Mouse (Mus musculus): ENCODE results near the gene Zfp472.

Zfp472 gene

GRCm38 (mm10) chr17:32965623-32966290 is at the start of gene Zfp472:
Gene Zfp472, plus strand, starts transcription at chr17:32965814.
- peak; percentile 94 for DNase-seq (ENCODE audit: low read depth)

GRCm38 (mm10) chr17:32916075-32916474 is 49.5 kb upstream of the Zfp472 start:
- DNase-seq (ENCODE audit: low read depth), result no peak

DNA sequence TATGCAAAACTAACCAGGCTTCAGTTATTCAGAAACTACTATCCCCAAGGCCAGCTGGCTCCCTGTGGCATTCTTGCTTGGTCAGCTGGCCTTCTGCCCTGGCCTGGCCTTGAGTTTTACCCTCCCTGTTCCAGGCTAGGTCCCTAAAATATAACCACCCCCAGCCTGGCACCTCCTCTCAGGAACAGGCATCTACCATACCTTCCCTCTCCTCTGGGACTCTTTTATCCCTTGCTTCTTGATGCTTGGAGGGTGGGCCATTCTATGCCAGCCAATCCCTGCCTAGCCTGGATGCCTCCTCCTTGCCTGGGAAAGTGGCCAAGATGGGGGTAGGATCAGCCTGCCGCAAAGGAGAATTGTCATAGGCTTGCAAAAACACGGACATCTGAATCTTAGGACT is 48.5 kb upstream of the Zfp472 start, which contains the start of gene Cyp4f14:
TSS of gene Cyp4f14 (minus strand) at position 212 of the 400 bp plus-strand sequence.
- no peak for DNase-seq (ENCODE audit: low read depth)

DNA sequence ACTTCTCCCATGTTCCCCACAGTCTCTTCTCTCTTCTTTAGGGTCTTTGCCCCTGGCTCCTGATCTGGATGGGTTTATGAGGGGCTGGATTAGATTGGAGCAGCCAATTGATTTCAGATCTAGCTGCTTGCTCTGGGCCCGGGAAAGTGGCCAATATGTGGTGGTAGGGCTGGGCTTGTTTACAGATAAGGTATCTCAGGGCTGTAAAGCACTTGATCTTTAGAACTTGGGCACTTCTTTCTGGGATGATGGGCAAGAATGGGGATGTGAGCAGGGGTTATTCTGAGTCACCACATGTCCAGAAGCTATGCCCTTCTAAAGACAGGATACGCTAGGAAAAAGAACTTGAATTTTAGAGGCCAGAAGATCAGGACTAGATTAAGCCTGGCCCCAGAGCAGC is 46.5 kb upstream of the Zfp472 start:
- DNase-seq (ENCODE audit: low read depth), result no peak

DNA sequence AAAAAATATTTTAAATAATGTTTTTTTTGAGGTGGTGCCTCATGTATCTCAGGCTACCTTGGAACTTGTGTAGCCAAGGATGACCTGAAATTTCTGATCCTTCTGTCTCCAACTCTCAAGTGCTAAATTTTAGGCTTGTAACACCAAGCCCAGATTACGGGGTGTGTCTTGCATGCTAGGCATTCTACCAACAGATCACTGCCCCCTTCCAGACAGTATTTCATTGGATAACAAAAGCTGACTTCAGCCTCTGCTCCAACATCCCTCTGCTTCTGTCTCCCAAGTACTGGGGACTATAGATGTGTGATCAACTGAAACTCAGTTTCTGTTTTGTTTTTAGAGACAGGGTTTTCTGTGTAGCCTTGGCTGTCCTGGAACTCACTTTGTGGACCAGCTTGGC is 41.9 kb upstream of the Zfp472 start:
- DNase-seq (ENCODE audit: low read depth), result no peak

GRCm38 (mm10) chr17:32924658-32925312 is 40.8 kb upstream of the Zfp472 start:
- DNase-seq (ENCODE audit: low read depth), result peak; percentile 27

DNA sequence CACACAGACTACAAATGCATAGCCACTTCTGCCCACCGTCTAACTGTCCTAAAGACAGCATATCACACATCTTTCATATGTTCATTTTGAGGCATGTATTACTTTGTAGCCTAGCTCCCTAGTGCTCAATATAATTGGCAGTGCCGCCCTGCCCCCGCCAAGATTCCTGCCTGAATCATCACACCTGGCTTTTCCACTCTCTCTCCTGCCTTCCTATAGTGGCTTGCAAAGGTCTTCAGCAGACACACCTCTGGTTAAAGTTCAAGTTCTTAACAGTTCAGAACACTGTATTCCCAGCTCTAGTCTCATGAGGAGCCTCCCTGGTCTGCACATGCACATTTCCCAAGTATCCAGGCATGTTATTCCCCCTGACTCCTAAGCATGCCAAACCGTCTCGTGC is 37.8 kb upstream of the Zfp472 start:
- DNase-seq (ENCODE audit: low read depth), result no peak

GRCm38 (mm10) chr17:32939831-32940230 is 25.8 kb upstream of the Zfp472 start:
- DNase-seq (ENCODE audit: low read depth), result no peak

DNA sequence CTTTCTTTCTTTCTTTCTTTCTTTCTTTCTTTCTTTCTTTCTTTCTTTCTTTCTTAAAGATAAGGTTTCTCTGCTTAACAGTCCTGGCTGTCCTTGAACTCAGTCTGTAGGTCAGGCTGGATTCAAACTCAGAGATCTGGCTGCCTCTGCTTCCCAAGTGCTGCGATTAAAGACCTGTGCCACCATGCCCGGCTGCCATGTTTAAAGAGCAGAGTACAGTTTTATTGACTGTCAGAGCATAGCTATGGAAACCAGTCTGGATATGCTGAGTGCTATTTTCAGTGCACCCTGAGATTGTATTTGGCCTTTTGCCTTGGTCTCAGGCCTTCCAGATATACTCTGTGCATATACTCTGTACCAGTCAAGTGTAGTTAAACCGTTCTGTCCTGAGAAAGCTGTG is 22.0 kb upstream of the Zfp472 start:
- no peak for DNase-seq (ENCODE audit: low read depth)

- DNase-seq (ENCODE audit: low read depth), result no peak
Measured at GRCm38 (mm10) chr17:32944402-32945035, 21.1 kb upstream of the Zfp472 start.

- DNase-seq (ENCODE audit: low read depth), result no peak
Measured at GRCm38 (mm10) chr17:32946716-32947115, 18.9 kb upstream of the Zfp472 start.

DNA sequence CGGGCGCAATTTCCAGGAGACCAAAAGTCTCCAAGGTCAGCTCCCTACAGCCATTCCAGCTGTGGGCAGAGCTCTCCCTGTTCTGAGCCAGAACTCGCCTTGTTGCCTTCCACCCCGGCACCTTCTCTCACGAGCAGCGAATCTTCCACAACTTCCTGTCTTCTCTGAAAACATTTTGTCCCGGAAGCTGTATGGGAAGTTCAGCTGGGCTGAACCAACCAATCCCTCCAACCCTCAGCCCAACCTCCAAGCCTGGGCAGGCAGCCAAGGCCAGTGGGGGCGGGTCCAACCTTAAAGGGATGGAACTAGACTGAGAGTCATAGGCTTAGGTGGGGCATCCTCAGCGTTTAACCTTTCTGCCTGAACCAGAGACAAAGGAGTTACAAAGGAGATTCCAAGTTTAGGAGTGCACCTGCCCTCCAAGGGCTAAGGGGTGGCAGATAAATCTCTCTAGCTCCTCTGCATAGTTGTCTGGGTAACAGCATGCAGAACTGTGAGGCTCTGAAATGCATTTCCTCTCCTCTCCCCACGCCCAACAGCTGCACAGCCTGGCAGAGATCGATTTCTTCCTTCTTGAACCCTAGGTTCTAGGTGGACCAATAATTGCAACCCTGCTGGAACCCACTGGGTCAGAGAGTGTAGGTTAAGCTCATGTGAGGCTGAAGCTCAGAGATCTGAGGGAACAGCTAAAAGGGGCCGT is 18.2 kb upstream of the Zfp472 start, which contains the start of gene Cyp4f13:
TSS of gene Cyp4f13 (minus strand) at position 188 of the 700 bp plus-strand sequence.
- peak; percentile 68 for DNase-seq (ENCODE audit: low read depth)

GRCm38 (mm10) chr17:32950136-32950535 is 15.5 kb upstream of the Zfp472 start:
- DNase-seq (ENCODE audit: low read depth), result no peak

GRCm38 (mm10) chr17:32951006-32951405 is 14.6 kb upstream of the Zfp472 start:
- DNase-seq (ENCODE audit: low read depth), result no peak

DNA sequence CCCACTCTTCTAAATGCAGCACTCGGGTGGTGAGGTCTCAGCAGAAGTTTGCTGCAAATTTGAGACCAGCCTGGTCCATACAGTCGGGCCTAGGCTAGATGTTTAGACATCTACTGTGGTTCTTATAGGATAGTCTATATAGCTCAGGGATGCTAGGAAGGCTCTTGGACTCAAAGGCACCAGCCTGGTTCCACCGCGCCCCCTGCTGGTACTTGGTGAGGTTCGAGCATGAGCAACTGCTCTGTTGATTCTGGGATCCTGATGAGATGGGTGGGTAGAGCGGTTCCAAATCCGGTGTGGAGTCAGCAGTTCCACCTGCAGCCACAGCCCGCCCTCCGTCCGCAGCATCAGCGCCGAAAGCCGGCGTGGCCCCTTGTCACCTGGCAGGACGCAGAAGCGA is 14.2 kb upstream of the Zfp472 start:
- DNase-seq (ENCODE audit: low read depth), result peak; percentile 53

DNA sequence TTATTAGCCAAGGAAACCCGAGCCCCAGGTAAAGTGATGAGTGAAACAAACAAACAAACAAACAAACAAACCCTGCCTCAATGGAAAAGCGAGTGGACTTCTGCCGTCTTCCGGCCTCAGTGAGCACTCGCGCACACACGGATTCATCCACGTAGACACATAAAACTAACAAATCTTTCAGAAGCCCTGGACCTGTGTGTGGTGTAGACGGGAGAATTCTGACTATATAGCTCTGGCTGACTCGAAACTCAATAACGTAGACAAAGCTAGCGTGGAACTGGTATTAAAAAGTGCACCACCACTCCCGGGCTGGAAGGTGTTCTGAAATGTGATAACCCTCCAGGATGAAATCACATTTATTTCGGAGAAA is 376 bp upstream of the Zfp472 start:
- DNase-seq (ENCODE audit: low read depth), result no peak

DNA sequence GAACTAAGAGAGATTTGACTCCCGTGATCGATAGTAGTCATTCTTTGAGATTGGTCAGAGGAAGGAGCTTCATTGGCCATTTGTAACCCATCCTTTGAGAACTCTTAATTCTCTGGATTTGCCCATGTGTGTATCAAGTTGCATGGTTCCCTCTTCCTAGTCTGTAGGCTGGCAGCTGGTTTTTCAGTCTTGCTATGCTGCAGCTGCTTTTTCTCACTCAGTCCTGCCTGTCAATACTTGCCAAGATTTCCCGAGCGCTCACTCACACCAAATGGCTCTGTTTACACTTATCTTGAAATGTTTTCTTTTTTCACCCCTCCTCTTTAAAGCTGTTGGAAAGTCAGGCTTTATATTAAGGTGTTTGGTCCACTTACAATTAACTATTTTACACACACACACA is 15.7 kb downstream of the Zfp472 start:
- no peak for DNase-seq (ENCODE audit: low read depth)

DNA sequence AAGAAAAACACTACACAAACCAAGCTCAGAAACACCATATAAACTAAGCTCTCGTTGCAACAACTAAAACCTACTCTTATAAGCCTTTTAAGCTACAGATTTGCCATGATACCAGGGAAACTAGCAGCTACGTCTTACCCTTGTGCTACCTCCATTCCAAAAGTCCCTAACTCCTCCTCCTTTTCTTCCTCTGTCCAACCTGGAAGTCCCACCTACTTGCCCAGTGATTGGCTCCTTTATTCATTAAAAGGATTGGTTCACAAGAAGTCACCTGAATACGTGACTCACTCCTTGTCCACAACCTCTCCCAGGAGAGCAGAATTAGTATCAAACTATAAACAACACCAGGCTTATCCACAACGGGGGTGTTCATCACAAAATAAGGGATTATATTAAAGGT is 20.7 kb downstream of the Zfp472 start:
- DNase-seq (ENCODE audit: low read depth), result no peak

DNA sequence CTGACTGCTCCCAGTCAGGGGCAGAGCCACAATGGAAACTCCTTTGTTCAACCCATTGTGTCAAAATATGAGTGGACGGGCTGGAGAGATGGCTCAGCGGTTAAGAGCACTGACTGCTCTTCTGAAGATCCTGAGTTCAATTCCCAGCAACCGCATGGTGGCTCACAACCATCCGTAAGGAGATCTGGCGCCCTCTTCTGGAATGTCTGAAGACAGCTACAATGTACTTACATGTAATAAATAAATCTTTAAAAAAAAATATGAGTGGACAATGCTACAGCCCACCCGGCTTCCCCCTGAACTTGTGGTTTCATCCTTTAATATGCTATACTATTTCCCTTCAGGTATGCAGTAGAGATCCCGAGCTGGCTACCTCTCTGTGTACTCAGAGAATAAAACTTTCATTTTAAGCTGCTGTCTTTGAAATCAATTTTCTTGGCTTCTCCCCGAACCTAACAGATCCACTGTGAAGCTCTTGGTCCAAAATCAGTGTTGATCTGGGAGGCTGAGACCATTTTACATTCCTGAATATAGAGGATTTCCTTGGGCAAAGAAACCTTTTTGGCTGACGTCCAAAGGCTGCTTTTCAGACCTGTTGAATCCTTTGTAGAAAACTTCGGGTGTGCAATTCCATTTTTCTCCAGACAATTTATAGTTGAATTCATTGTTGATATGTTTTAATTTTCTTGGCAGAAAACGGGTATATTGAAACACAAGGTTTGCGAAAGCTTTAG is 26.5 kb downstream of the Zfp472 start:
- DNase-seq (ENCODE audit: low read depth), result no peak

- peak; percentile 87 for DNase-seq (ENCODE audit: low read depth)
Measured at GRCm38 (mm10) chr17:32992699-32993474, 27.3 kb downstream of the Zfp472 start, which contains the start of gene Zfp952. Gene Zfp952, plus strand, starts transcription at chr17:32993129.

- DNase-seq (ENCODE audit: low read depth), result no peak
Measured at GRCm38 (mm10) chr17:32998492-32998891, 32.9 kb downstream of the Zfp472 start.
